ENCODE assay signal across 8 mouse cellular contexts in genomic region chr1:173389901-173390401, GRCm38 (mm10). TPM values are rescaled to one million over a fixed set of nuclear protein-coding genes. Genes with fewer than 3 reads are reported as not detected.
DNase-seq lines count a peak whose midpoint lies in the region; ATAC-seq and TF ChIP-seq lines count a peak whose summit lies in the region.

No protein-coding gene starts in this region.

- H3K27ac ChIP-seq in embryonic facial prominence, embryonic 12.5 days = no peak overlapping the region; the same call in 1 of the 2 replicates
- no peak overlapping the region for H3K27ac ChIP-seq in intestine, embryonic 14.5 days (ENCODE audit: low read depth)
- H3K27ac ChIP-seq in limb, embryonic 14.5 days (replicated peaks; ENCODE audit: low read depth, low read length) = no peak overlapping the region
- H3K27ac ChIP-seq in stomach, embryonic 15.5 days = no peak overlapping the region
- no peak overlapping the region for H3K27ac ChIP-seq in liver, embryonic 12.5 days

- peak; percentile 6 for DNase-seq in kidney, postnatal 10 days
- DNase-seq in kidney, postnatal 25 days = no peak
- peak; percentile 58 for DNase-seq in intestine, embryonic 14.5 days (ENCODE audit: low spot score)
- peak; percentile 3 for DNase-seq in limb, embryonic 14.5 days (ENCODE audit: low spot score)

- no peak overlapping the region for H3K9ac ChIP-seq in embryonic facial prominence, embryonic 12.5 days
- no peak overlapping the region for H3K9ac ChIP-seq in intestine, embryonic 14.5 days (ENCODE audit: low read length)
- no peak overlapping the region for H3K9ac ChIP-seq in limb, embryonic 14.5 days (ENCODE audit: low read depth, low read length, severe bottlenecking)
- H3K9ac ChIP-seq in stomach, embryonic 15.5 days = no peak overlapping the region
- no peak overlapping the region for H3K9ac ChIP-seq in liver, embryonic 12.5 days

- peak overlapping the region; percentile 22 for H3K4me3 ChIP-seq in embryonic facial prominence, embryonic 12.5 days
- no peak overlapping the region for H3K4me3 ChIP-seq in intestine, embryonic 14.5 days (ENCODE audit: low read depth, low read length)
- peak overlapping the region; percentile 8; the same call in 1 of the 2 replicates for H3K4me3 ChIP-seq in limb, embryonic 14.5 days (replicated peaks; ENCODE audit: low read length)
- H3K4me3 ChIP-seq in stomach, embryonic 15.5 days (replicated peaks) = peak overlapping the region; percentile 2; the same call in 1 of the 2 replicates
- H3K4me3 ChIP-seq in liver, embryonic 12.5 days = no peak overlapping the region

- no peaks in the 10 kb centered on the region for H3K27me3 ChIP-seq in embryonic facial prominence, embryonic 12.5 days
- no peaks in the 10 kb centered on the region for H3K27me3 ChIP-seq in intestine, embryonic 14.5 days (replicated peaks; ENCODE audit: control insufficient read depth, insufficient read depth, low read length)
- no peaks in the 10 kb centered on the region for H3K27me3 ChIP-seq in limb, embryonic 14.5 days (ENCODE audit: control insufficient read depth, insufficient read depth, low read length)
- H3K27me3 ChIP-seq in stomach, embryonic 15.5 days (replicated peaks) = no peaks in the 10 kb centered on the region
- H3K27me3 ChIP-seq in liver, embryonic 12.5 days (replicated peaks) = peaks cover 10% of the 10 kb centered on the region; the same call in 1 of the 2 replicates

- no peaks in the 10 kb centered on the region for H3K9me3 ChIP-seq in embryonic facial prominence, embryonic 12.5 days
- H3K9me3 ChIP-seq in intestine, embryonic 14.5 days (ENCODE audit: control insufficient read depth, low read length) = no peaks in the 10 kb centered on the region
- H3K9me3 ChIP-seq in limb, embryonic 14.5 days (ENCODE audit: control insufficient read depth, low read length) = no peaks in the 10 kb centered on the region
- no peaks in the 10 kb centered on the region for H3K9me3 ChIP-seq in stomach, embryonic 15.5 days
- H3K9me3 ChIP-seq in liver, embryonic 12.5 days (replicated peaks) = no peaks in the 10 kb centered on the region

- WGBS in embryonic facial prominence, embryonic 12.5 days = 5% methylated on average over 13 of the region's 13 CpGs
- WGBS in intestine, embryonic 14.5 days = 10% methylated on average over 13 of the region's 13 CpGs
- WGBS in limb, embryonic 14.5 days = 3% methylated on average over 13 of the region's 13 CpGs
- 7% methylated on average over 13 of the region's 13 CpGs for WGBS in stomach, embryonic 15.5 days
- WGBS in liver, embryonic 12.5 days (ENCODE audit: insufficient replicate concordance) = 10% methylated on average over 13 of the region's 13 CpGs

- no peaks in the 10 kb centered on the region for H3K4me1 ChIP-seq in embryonic facial prominence, embryonic 12.5 days
- H3K4me1 ChIP-seq in intestine, embryonic 14.5 days (replicated peaks; ENCODE audit: control insufficient read depth, insufficient read depth, low read length) = no peaks in the 10 kb centered on the region
- H3K4me1 ChIP-seq in limb, embryonic 14.5 days (ENCODE audit: control insufficient read depth, insufficient read depth, low read length) = no peaks in the 10 kb centered on the region
- H3K4me1 ChIP-seq in stomach, embryonic 15.5 days = 0 out of 2 replicates have a peak, but pooled peaks cover 4% of the 10 kb centered on the region
- no peaks in the 10 kb centered on the region for H3K4me1 ChIP-seq in liver, embryonic 12.5 days

- no peak for TF ChIP-seq POLR2A in limb, embryonic 14.5 days (IDR thresholded peaks at IDR 0.05; ENCODE audit: borderline replicate concordance, extremely low read depth, insufficient read depth, insufficient read length)

- H3K4me2 ChIP-seq in embryonic facial prominence, embryonic 12.5 days (replicated peaks) = peak overlapping the region; percentile 39
- H3K4me2 ChIP-seq in intestine, embryonic 14.5 days (ENCODE audit: low read length) = peak overlapping the region; percentile 41
- peak overlapping the region; percentile 23; the same call in 1 of the 2 replicates for H3K4me2 ChIP-seq in limb, embryonic 14.5 days (replicated peaks; ENCODE audit: low read depth, low read length, severe bottlenecking)
- H3K4me2 ChIP-seq in stomach, embryonic 15.5 days = peak overlapping the region; percentile 37
- no peak overlapping the region; the same call in 1 of the 2 replicates for H3K4me2 ChIP-seq in liver, embryonic 12.5 days

- peak; percentile 58; the same call in 1 of the 2 replicates for ATAC-seq in embryonic facial prominence, embryonic 12.5 days (ENCODE audit: insufficient number of reproducible peaks, insufficient read depth, low FRiP score, low TSS enrichment)
- ATAC-seq in intestine, embryonic 14.5 days (replicated peaks; ENCODE audit: low FRiP score, low TSS enrichment, low read depth) = peak; percentile 74
- no peak for ATAC-seq in limb, embryonic 14.5 days (ENCODE audit: low FRiP score, low read depth)
- ATAC-seq in stomach, embryonic 15.5 days (ENCODE audit: insufficient read depth, low FRiP score, low read depth) = no peak; the same call in 1 of the 2 replicates
- no peak for ATAC-seq in granulocyte monocyte progenitor cell, adult 5-6 weeks (replicated peaks; ENCODE audit: poor library complexity, severe bottlenecking)
- no peak for ATAC-seq in liver, embryonic 12.5 days

- no peaks in the 10 kb centered on the region for H3K36me3 ChIP-seq in embryonic facial prominence, embryonic 12.5 days
- no peaks in the 10 kb centered on the region for H3K36me3 ChIP-seq in intestine, embryonic 14.5 days (ENCODE audit: control insufficient read depth, insufficient read depth, low read length)
- H3K36me3 ChIP-seq in limb, embryonic 14.5 days (ENCODE audit: control insufficient read depth, insufficient read depth, low read length) = no peaks in the 10 kb centered on the region
- H3K36me3 ChIP-seq in stomach, embryonic 15.5 days = no peaks in the 10 kb centered on the region
- H3K36me3 ChIP-seq in liver, embryonic 12.5 days = no peaks in the 10 kb centered on the region

RNA-seq across cellular contexts. Expression of gene Cadm3, which starts 22.5 kb away (rescaled TPM):
- 3.3 and 5.2 TPM in 2 replicates for polyA plus RNA-seq in embryonic facial prominence, embryonic 12.5 days (2016; fragmentation: Nextera tagmentation; extraction: Ambion mirVana)
- polyA plus RNA-seq in intestine, embryonic 14.5 days (2014; fragmentation: Nextera tagmentation; extraction: Ambion mirVana) = 7.6 and 7.7 TPM in 2 replicates
- 4.7 and 6.1 TPM in 2 replicates for polyA plus RNA-seq in limb, embryonic 14.5 days (2012; rRNA removed)
- 2.0 and 2.2 TPM in 2 replicates for polyA plus RNA-seq in limb, embryonic 14.5 days (2014; fragmentation: Nextera tagmentation; extraction: Ambion mirVana)
- polyA plus RNA-seq in stomach, embryonic 15.5 days (2015; fragmentation: Nextera tagmentation; extraction: Ambion mirVana) = 2.9 and 3.8 TPM in 2 replicates
- total RNA-seq in granulocyte monocyte progenitor cell, adult 5-6 weeks (2014; fragmentation: Nextera tagmentation) = not detected in 2 replicates
- total RNA-seq in granulocyte monocyte progenitor cell, adult 5-6 weeks (2017) = 0.26 TPM in 1 of 2 replicates, not detected in the other
- polyA plus RNA-seq in liver, embryonic 12.5 days (2016; fragmentation: Nextera tagmentation; extraction: Ambion mirVana) = 1.1 and 1.3 TPM in 2 replicates

RNA-seq across cellular contexts. Expression of gene Aim2, which starts 39.3 kb away (rescaled TPM):
- 2.4 and 4.0 TPM in 2 replicates for polyA plus RNA-seq in embryonic facial prominence, embryonic 12.5 days (2016; fragmentation: Nextera tagmentation; extraction: Ambion mirVana)
- 2.8 and 3.9 TPM in 2 replicates for polyA plus RNA-seq in intestine, embryonic 14.5 days (2014; fragmentation: Nextera tagmentation; extraction: Ambion mirVana)
- polyA plus RNA-seq in limb, embryonic 14.5 days (2012; rRNA removed) = 1.1 and 1.8 TPM in 2 replicates
- polyA plus RNA-seq in limb, embryonic 14.5 days (2014; fragmentation: Nextera tagmentation; extraction: Ambion mirVana) = 0.80 and 1.2 TPM in 2 replicates
- polyA plus RNA-seq in stomach, embryonic 15.5 days (2015; fragmentation: Nextera tagmentation; extraction: Ambion mirVana) = 2.3 and 3.3 TPM in 2 replicates
- total RNA-seq in granulocyte monocyte progenitor cell, adult 5-6 weeks (2014; fragmentation: Nextera tagmentation) = 59.1 and 67.7 TPM in 2 replicates
- 80.6 and 90.7 TPM in 2 replicates for total RNA-seq in granulocyte monocyte progenitor cell, adult 5-6 weeks (2017)
- 2.8 and 4.0 TPM in 2 replicates for polyA plus RNA-seq in liver, embryonic 12.5 days (2016; fragmentation: Nextera tagmentation; extraction: Ambion mirVana)

RNA-seq across cellular contexts. Expression of gene Ackr1, which starts 56.4 kb away (rescaled TPM):
- 1.8 and 3.1 TPM in 2 replicates for polyA plus RNA-seq in embryonic facial prominence, embryonic 12.5 days (2016; fragmentation: Nextera tagmentation; extraction: Ambion mirVana)
- 1.1 and 1.2 TPM in 2 replicates for polyA plus RNA-seq in intestine, embryonic 14.5 days (2014; fragmentation: Nextera tagmentation; extraction: Ambion mirVana)
- 2.1 and 2.2 TPM in 2 replicates for polyA plus RNA-seq in limb, embryonic 14.5 days (2012; rRNA removed)
- 1.1 TPM in 2 replicates for polyA plus RNA-seq in limb, embryonic 14.5 days (2014; fragmentation: Nextera tagmentation; extraction: Ambion mirVana)
- 2.8 and 7.4 TPM in 2 replicates for polyA plus RNA-seq in stomach, embryonic 15.5 days (2015; fragmentation: Nextera tagmentation; extraction: Ambion mirVana)
- total RNA-seq in granulocyte monocyte progenitor cell, adult 5-6 weeks (2014; fragmentation: Nextera tagmentation) = not detected in 2 replicates
- total RNA-seq in granulocyte monocyte progenitor cell, adult 5-6 weeks (2017) = not detected in 2 replicates
- 54.2 and 56.5 TPM in 2 replicates for polyA plus RNA-seq in liver, embryonic 12.5 days (2016; fragmentation: Nextera tagmentation; extraction: Ambion mirVana)

Comparison
In these comparisons a context has a peak if more than half of its experiments do, and no peak if none do; other contexts are left out.
1. DNase-seq: peak in kidney, postnatal 10 days (single experiment), intestine, embryonic 14.5 days (single experiment) and limb, embryonic 14.5 days (single experiment); none in kidney, postnatal 25 days (0 of 2).
2. ATAC-seq: peak in embryonic facial prominence, embryonic 12.5 days (single experiment) and intestine, embryonic 14.5 days (single experiment); none in limb, embryonic 14.5 days (single experiment), stomach, embryonic 15.5 days (single experiment), granulocyte monocyte progenitor cell, adult 5-6 weeks (single experiment) and liver, embryonic 12.5 days (single experiment).
3. H3K4me3 ChIP-seq: peak in embryonic facial prominence, embryonic 12.5 days (single experiment), limb, embryonic 14.5 days (single experiment) and stomach, embryonic 15.5 days (single experiment); none in intestine, embryonic 14.5 days (single experiment) and liver, embryonic 12.5 days (single experiment).